Mouse (Mus musculus): ENCODE data around the gene Hnrnph3. TPM values are rescaled to one million over a fixed set of nuclear protein-coding genes. Genes with fewer than 3 reads are reported as not detected.
"Not testable (repeated sequence)": the region's sequence is repeated elsewhere in the genome, so short reads cannot be mapped to it uniquely, and the experiment has no call there.

Hnrnph3 gene
- polyA plus RNA-seq, 1 experiment from 2014 or later = 60.1 TPM

GRCm38 (mm10) chr10:63054071-63054470 lies 30.1 kb upstream of the Hnrnph3 start:
- H3K4me1 ChIP-seq; H3K9me3 ChIP-seq; H3K9ac ChIP-seq; H3K36me3 ChIP-seq; H3K4me3 ChIP-seq; ATAC-seq (ENCODE audit: extremely low read depth, insufficient number of reproducible peaks, low FRiP score, low TSS enrichment); H3K27ac ChIP-seq (replicated peaks); H3K27me3 ChIP-seq (replicated peaks); H3K4me2 ChIP-seq: not testable (repeated sequence)
- WGBS = 66% methylated on average over 6 of the region's 6 CpGs

DNA sequence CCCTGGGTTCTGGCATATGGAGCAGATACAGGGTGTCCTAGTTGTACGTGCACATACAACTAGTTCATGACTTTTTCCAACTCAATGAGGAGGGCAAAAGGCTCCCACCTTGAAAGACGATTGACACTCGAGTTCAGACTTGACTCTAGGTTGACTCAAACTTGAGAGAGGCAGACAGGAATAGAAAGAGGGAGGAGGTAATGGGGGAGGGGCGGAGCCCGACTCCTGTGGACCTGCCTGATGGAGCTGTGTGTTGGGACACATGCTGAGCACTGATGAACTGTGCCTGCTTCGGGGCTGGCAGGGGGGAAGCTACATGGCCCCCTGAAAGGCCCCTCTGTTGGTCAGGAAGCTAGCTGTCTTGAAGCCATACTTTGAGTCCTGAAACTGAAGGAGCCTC lies 29.0 kb upstream of the Hnrnph3 start:
- H3K4me3 ChIP-seq = no peak overlapping the region
- H3K36me3 ChIP-seq = no peaks in the 10 kb centered on the region
- 39% methylated on average over 6 of the region's 6 CpGs for WGBS
- H3K4me1 ChIP-seq = peaks cover 9% of the 10 kb centered on the region
- 0 out of 2 replicates have a peak, but pooled peaks cover 5% of the 10 kb centered on the region for H3K27me3 ChIP-seq (replicated peaks)
- H3K9ac ChIP-seq = no peak overlapping the region
- H3K9me3 ChIP-seq = no peaks in the 10 kb centered on the region
- H3K27ac ChIP-seq (replicated peaks) = no peak overlapping the region
- no peak overlapping the region for H3K4me2 ChIP-seq
- ATAC-seq (ENCODE audit: extremely low read depth, insufficient number of reproducible peaks, low FRiP score, low TSS enrichment) = no peak

- no peaks in the 10 kb centered on the region for H3K36me3 ChIP-seq
- no peaks in the 10 kb centered on the region for H3K9me3 ChIP-seq
- no peak for ATAC-seq (ENCODE audit: extremely low read depth, insufficient number of reproducible peaks, low FRiP score, low TSS enrichment)
- peaks cover 4% of the 10 kb centered on the region for H3K4me1 ChIP-seq
- H3K4me2 ChIP-seq = no peak overlapping the region
- no peak overlapping the region for H3K27ac ChIP-seq (replicated peaks)
- 0 out of 2 replicates have a peak, but pooled peaks cover 5% of the 10 kb centered on the region for H3K27me3 ChIP-seq (replicated peaks)
- no peak overlapping the region for H3K9ac ChIP-seq
- 76% methylated on average over 6 of the region's 6 CpGs for WGBS
- no peak overlapping the region for H3K4me3 ChIP-seq
Measured at GRCm38 (mm10) chr10:63052011-63052410, 28.0 kb upstream of the Hnrnph3 start.

- ATAC-seq (ENCODE audit: extremely low read depth, insufficient number of reproducible peaks, low FRiP score, low TSS enrichment) = no peak
Measured at GRCm38 (mm10) chr10:63051267-63051666, 27.2 kb upstream of the Hnrnph3 start.

GRCm38 (mm10) chr10:63049106-63049505 lies 25.1 kb upstream of the Hnrnph3 start:
- H3K9me3 ChIP-seq = no peaks in the 10 kb centered on the region
- H3K4me2 ChIP-seq = no peak overlapping the region
- no peak overlapping the region for H3K4me3 ChIP-seq
- H3K27ac ChIP-seq (replicated peaks) = no peak overlapping the region
- ATAC-seq (ENCODE audit: extremely low read depth, insufficient number of reproducible peaks, low FRiP score, low TSS enrichment) = no peak
- WGBS = 58% methylated on average over 2 of the region's 2 CpGs
- peaks cover 4% of the 10 kb centered on the region for H3K4me1 ChIP-seq
- H3K27me3 ChIP-seq (replicated peaks) = no peaks in the 10 kb centered on the region
- H3K9ac ChIP-seq = no peak overlapping the region
- H3K36me3 ChIP-seq = no peaks in the 10 kb centered on the region

More at GRCm38 (mm10) chr10:63051267-63051666, 27.2 kb upstream of the Hnrnph3 start:
- Histone ChIP-seq H3K27ac (replicated peaks) (no peak overlapping the region), H3K27me3 (replicated peaks) (no peaks in the 10 kb centered on the region), H3K9me3 (no peaks in the 10 kb centered on the region), H3K36me3 (no peaks in the 10 kb centered on the region), H3K9ac (no peak overlapping the region), H3K4me2 (no peak overlapping the region), H3K4me3 (no peak overlapping the region), H3K4me1 (peaks cover 4% of the 10 kb centered on the region)
- 79% methylated on average over 7 of the region's 7 CpGs for WGBS

DNA sequence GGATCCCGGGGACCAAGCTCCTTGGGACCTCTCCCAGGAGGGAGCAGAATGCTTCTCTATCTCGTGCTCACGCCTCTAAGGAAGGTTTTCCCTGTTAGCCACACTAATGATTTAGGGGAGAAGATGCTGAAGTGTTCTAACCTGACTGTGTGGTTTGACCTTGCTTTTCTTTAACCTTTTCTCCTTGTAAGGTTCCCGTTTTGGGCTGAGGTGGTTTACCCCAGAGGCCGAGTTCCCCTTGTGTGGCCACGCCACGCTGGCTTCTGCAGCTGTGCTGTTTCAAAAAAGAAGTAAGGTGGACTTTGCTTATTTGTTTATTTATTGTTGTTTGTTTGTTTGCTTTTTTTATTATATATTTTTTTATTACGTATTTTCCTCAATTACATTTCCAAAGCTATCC lies 23.7 kb upstream of the Hnrnph3 start:
- H3K36me3 ChIP-seq = no peaks in the 10 kb centered on the region

DNA sequence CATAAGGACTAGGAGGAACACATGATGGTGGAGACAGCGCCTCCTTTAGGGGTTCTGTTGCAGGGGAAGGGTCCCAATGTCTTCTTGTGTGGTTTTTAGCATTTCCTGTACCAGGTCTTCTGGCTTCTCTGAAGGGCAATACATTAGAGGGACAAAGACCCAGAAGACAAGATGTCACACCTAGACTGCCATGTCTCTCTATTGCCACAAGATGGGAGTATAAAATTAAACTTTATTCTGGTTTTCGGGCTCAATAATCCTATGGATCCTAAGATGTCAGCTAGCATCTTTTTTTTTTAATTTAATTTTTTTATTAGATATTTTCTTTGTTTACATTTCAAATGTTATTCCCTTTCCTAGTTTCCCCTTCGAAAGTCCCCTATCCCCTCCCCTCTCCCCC lies 19.1 kb upstream of the Hnrnph3 start:
- Histone ChIP-seq H3K27me3 (replicated peaks) (no peaks in the 10 kb centered on the region), H3K27ac (replicated peaks) (no peak overlapping the region), H3K4me3 (no peak overlapping the region), H3K36me3 (no peaks in the 10 kb centered on the region), H3K4me1 (peaks cover 4% of the 10 kb centered on the region; the same call in 1 of the 2 replicates), H3K4me2 (no peak overlapping the region), H3K9ac (no peak overlapping the region), H3K9me3 (no peaks in the 10 kb centered on the region)
- ATAC-seq (ENCODE audit: extremely low read depth, insufficient number of reproducible peaks, low FRiP score, low TSS enrichment) = no peak
- WGBS = 68% methylated on average over 3 of the region's 3 CpGs

More for the DNA sequence above, 23.7 kb upstream of the Hnrnph3 start:
- Histone ChIP-seq H3K27me3 (replicated peaks) (no peaks in the 10 kb centered on the region), H3K27ac (replicated peaks) (no peak overlapping the region), H3K4me1 (peaks cover 4% of the 10 kb centered on the region; the same call in 1 of the 2 replicates), H3K9me3 (no peaks in the 10 kb centered on the region), H3K4me2 (no peak overlapping the region), H3K9ac (no peak overlapping the region), H3K4me3 (no peak overlapping the region)
- ATAC-seq (ENCODE audit: extremely low read depth, insufficient number of reproducible peaks, low FRiP score, low TSS enrichment) = no peak
- 76% methylated on average over 8 of the region's 8 CpGs for WGBS

GRCm38 (mm10) chr10:63039867-63040628 lies 16.0 kb upstream of the Hnrnph3 start:
- no peak overlapping the region for H3K27ac ChIP-seq (replicated peaks)
- no peak overlapping the region for H3K9ac ChIP-seq
- no peaks in the 10 kb centered on the region for H3K27me3 ChIP-seq (replicated peaks)
- ATAC-seq (ENCODE audit: extremely low read depth, insufficient number of reproducible peaks, low FRiP score, low TSS enrichment) = no peak
- no peaks in the 10 kb centered on the region for H3K36me3 ChIP-seq
- no peaks in the 10 kb centered on the region for H3K9me3 ChIP-seq
- WGBS = 58% methylated on average over 5 of the region's 5 CpGs
- H3K4me1 ChIP-seq = peaks cover 4% of the 10 kb centered on the region; the same call in 1 of the 2 replicates
- H3K4me3 ChIP-seq = no peak overlapping the region
- H3K4me2 ChIP-seq = no peak overlapping the region

DNA sequence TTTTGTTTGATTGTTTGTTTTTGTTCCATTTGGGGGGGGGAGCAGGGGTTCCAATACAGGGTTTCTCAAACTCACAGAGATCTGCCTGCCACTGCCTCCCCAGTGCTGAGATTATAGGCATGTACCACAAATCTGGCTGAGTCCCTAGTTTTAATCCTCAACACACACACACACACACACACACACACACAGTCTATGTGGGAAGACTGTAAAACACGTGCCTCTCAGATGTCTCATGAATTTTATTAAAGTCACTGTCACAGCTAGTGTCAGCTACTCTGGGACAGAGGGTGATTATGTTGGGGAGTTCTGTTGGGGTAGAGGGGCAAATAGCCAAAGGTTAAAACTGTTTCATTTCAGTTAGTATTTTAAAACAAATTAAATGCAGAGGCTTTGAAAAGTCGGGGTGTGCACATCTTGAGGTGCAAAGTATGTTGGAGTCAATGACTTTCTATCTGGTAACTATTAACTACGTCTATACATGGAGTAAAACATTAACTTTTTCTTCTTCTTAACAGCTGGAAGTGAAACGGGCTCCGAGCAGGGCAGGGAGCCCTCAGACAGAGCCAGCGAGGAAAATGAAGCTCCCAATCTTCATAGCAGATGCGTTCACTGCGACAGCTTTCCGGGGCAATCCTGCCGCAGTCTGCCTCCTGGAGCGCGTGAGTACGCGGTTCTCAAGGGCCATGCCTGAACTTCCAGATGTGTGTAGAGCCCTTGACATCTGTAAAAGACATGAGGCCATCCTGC lies 14.7 kb upstream of the Hnrnph3 start:
- Histone ChIP-seq H3K27ac (replicated peaks) (no peak overlapping the region), H3K36me3 (no peaks in the 10 kb centered on the region), H3K27me3 (replicated peaks) (no peaks in the 10 kb centered on the region), H3K4me3 (no peak overlapping the region), H3K4me2 (no peak overlapping the region), H3K4me1 (peaks cover 1% of the 10 kb centered on the region; the same call in 1 of the 2 replicates), H3K9me3 (no peaks in the 10 kb centered on the region), H3K9ac (no peak overlapping the region)
- WGBS = 73% methylated on average over 14 of the region's 14 CpGs
- ATAC-seq (ENCODE audit: extremely low read depth, insufficient number of reproducible peaks, low FRiP score, low TSS enrichment) = no peak

DNA sequence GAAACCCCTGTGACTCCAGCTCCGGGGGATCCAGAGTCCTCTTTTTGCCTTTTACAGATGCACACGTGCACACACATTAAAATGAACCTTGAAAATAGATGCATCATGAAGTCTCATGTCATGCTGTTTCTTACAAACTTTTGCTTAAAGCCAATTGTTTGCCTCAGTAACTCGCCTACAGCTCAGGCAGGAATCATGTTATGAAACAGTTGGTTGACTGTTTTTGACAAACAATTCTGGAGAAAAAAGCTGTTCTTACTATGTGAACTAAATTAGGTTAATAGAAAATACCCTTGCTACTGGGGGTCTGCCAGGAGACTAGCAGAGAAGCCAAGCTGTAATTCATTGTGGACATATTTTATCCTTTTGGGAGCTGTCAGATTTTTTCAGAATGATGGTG lies 8.9 kb upstream of the Hnrnph3 start:
- Histone ChIP-seq H3K9ac (no peak overlapping the region), H3K27me3 (replicated peaks) (no peaks in the 10 kb centered on the region), H3K36me3 (no peaks in the 10 kb centered on the region), H3K4me1 (no peaks in the 10 kb centered on the region), H3K4me3 (no peak overlapping the region), H3K4me2 (no peak overlapping the region), H3K9me3 (no peaks in the 10 kb centered on the region), H3K27ac (replicated peaks) (no peak overlapping the region)
- ATAC-seq (ENCODE audit: extremely low read depth, insufficient number of reproducible peaks, low FRiP score, low TSS enrichment) = no peak
- WGBS = 69% methylated on average over 3 of the region's 3 CpGs

GRCm38 (mm10) chr10:63032267-63032666 lies 8.2 kb upstream of the Hnrnph3 start:
- 74% methylated on average over 3 of the region's 3 CpGs for WGBS
- H3K36me3 ChIP-seq = no peaks in the 10 kb centered on the region
- H3K4me1 ChIP-seq = no peaks in the 10 kb centered on the region
- no peaks in the 10 kb centered on the region for H3K27me3 ChIP-seq (replicated peaks)
- no peak overlapping the region for H3K4me2 ChIP-seq
- no peak overlapping the region for H3K27ac ChIP-seq (replicated peaks)
- H3K9me3 ChIP-seq = no peaks in the 10 kb centered on the region
- H3K4me3 ChIP-seq = no peak overlapping the region
- H3K9ac ChIP-seq = no peak overlapping the region
- ATAC-seq (ENCODE audit: extremely low read depth, insufficient number of reproducible peaks, low FRiP score, low TSS enrichment) = no peak

Measured in heart, embryonic 13.5 days (tissue).